Mouse (Mus musculus): Measurements from ENCODE around the gene Glul. TPM values are rescaled to one million over a fixed set of nuclear protein-coding genes. Genes with fewer than 3 reads are reported as not detected.

The Glul gene
- polyA plus RNA-seq (2014; fragmentation: Illumina TruSeq; extraction: RNeasy Lipid Tissue Mini Kit (QIAGEN cat#74804); ENCODE audit: insufficient read depth, low read depth, low replicate concordance): 176 TPM

GRCm38 (mm10) chr1:153899731-153900380, at the start of gene Glul, which contains the start of gene Teddm2:
TSS of gene Glul (plus strand) at chr1:153899944.
TSS of gene Teddm2 (minus strand) at chr1:153900228.

GRCm38 (mm10) chr1:153874045-153874444, 25.7 kb upstream of the Glul start, which contains the start of gene Teddm1b:
TSS of gene Teddm1b (plus strand) at chr1:153874345.

GRCm38 (mm10) chr1:153891442-153891841, 8.3 kb upstream of the Glul start, which contains the start of gene Teddm1a:
TSS of gene Teddm1a (plus strand) at chr1:153891742.

Other genes with a start within 250 kb of the Glul start
- not detected for gene Rgs8, start 246.9 kb upstream of the Glul start, polyA plus RNA-seq (2014; fragmentation: Illumina TruSeq; extraction: RNeasy Lipid Tissue Mini Kit (QIAGEN cat#74804); ENCODE audit: insufficient read depth, low read depth, low replicate concordance)
- gene Rgs16, start 159.6 kb upstream of the Glul start, polyA plus RNA-seq (2014; fragmentation: Illumina TruSeq; extraction: RNeasy Lipid Tissue Mini Kit (QIAGEN cat#74804); ENCODE audit: insufficient read depth, low read depth, low replicate concordance): 1.0 TPM
- gene Rnasel, start 150.5 kb upstream of the Glul start, polyA plus RNA-seq (2014; fragmentation: Illumina TruSeq; extraction: RNeasy Lipid Tissue Mini Kit (QIAGEN cat#74804); ENCODE audit: insufficient read depth, low read depth, low replicate concordance): 10.2 TPM
- not detected for gene Rgsl1, start 55.8 kb upstream of the Glul start, polyA plus RNA-seq (2014; fragmentation: Illumina TruSeq; extraction: RNeasy Lipid Tissue Mini Kit (QIAGEN cat#74804); ENCODE audit: insufficient read depth, low read depth, low replicate concordance)
- not detected for gene Teddm1b, start 25.6 kb upstream of the Glul start, polyA plus RNA-seq (2014; fragmentation: Illumina TruSeq; extraction: RNeasy Lipid Tissue Mini Kit (QIAGEN cat#74804); ENCODE audit: insufficient read depth, low read depth, low replicate concordance)
- not detected for gene Teddm1a, start 8.2 kb upstream of the Glul start, polyA plus RNA-seq (2014; fragmentation: Illumina TruSeq; extraction: RNeasy Lipid Tissue Mini Kit (QIAGEN cat#74804); ENCODE audit: insufficient read depth, low read depth, low replicate concordance)
- gene Teddm2, start 284 bp downstream of the Glul start, polyA plus RNA-seq (2014; fragmentation: Illumina TruSeq; extraction: RNeasy Lipid Tissue Mini Kit (QIAGEN cat#74804); ENCODE audit: insufficient read depth, low read depth, low replicate concordance): 0.19 TPM